Mouse (Mus musculus) forebrain, embryonic 14.5 days (tissue): Measurements from ENCODE around the gene Plin4. TPM values are rescaled to one million over a fixed set of nuclear protein-coding genes. Genes with fewer than 3 reads are reported as not detected.

Experiments used
- ATAC-seq: fragments of 200-750 bp; cut with Nextera tagmentation; 2 replicates; pipeline ENCODE4 v1.8.0; 2017; ENCODE audit warnings: mild to moderate bottlenecking, moderate library complexity
- DNase-seq: peaks from one replicate; pipeline ENCODE4 v3.0.0-alpha.2; 2015; ENCODE audit warnings: low spot score
- H3K27ac ChIP-seq: fragments of 300-500 bp; sonication (generic); 2 replicates; pipeline ENCODE4 v1.5.1; 2014; ENCODE audit warnings: low read depth, mild to moderate bottlenecking, control low read depth, low read length, moderate library complexity
- H3K27me3 ChIP-seq: fragments of 300-500 bp; sonication (generic); replicated peaks from 2 replicates; pipeline ENCODE4 v1.6.1; 2014; ENCODE audit warnings: low read length, control low read depth, mixed read lengths; ENCODE audit not compliant: control insufficient read depth, insufficient read depth
- H3K36me3 ChIP-seq: fragments of 300-500 bp; sonication (generic); 2 replicates; pipeline ENCODE4 v1.6.1; 2014; ENCODE audit warnings: low read length, control low read depth; ENCODE audit not compliant: control insufficient read depth, insufficient read depth
- H3K4me1 ChIP-seq: fragments of 300-500 bp; sonication (generic); 2 replicates; pipeline ENCODE4 v1.6.1; 2014; ENCODE audit warnings: antibody characterized with exemption, low read length, control low read depth; ENCODE audit not compliant: control insufficient read depth, insufficient read depth
- H3K4me2 ChIP-seq: fragments of 300-500 bp; sonication (generic); 2 replicates; pipeline ENCODE4 v1.6.1; 2014; ENCODE audit warnings: mild to moderate bottlenecking, control low read depth, low read length
- H3K4me3 ChIP-seq: fragments of 300-500 bp; sonication (generic); 2 replicates; pipeline ENCODE4 v1.5.1; 2014; ENCODE audit warnings: low read depth, low read length, control low read depth
- H3K9ac ChIP-seq: fragments of 300-500 bp; sonication (generic); 2 replicates; pipeline ENCODE4 v1.6.1; 2014; ENCODE audit warnings: mild to moderate bottlenecking, low read length, control low read depth, moderate library complexity
- H3K9me3 ChIP-seq: fragments of 300-500 bp; sonication (generic); replicated peaks from 2 replicates; pipeline ENCODE4 v1.6.1; 2016; ENCODE audit warnings: low read length, control low read depth, mixed read lengths; ENCODE audit not compliant: control insufficient read depth
- WGBS: fragments of 180-500 bp; shearing (Covaris S2); extraction: QIAGEN DNeasy Blood & Tissue Kit; methylation state at CpG from one replicate; pipeline ENCODE4 v1.1.7; 2014; 5-methylcytosine and 5-hydroxymethylcytosine counted together
- polyA plus RNA-seq: library from polyadenylated mRNA; unstranded; fragments of >200 nt; fragmentation: Nextera tagmentation; extraction: Ambion mirVana; gene quantifications from 2 replicates; pipeline ENCODE4 v1.2.1, GENCODE M21; 2014

The Plin4 gene
- polyA plus RNA-seq, 1 experiment from 2014 or later, result 0.04 TPM

GRCm38 (mm10) chr17:56102158-56102557, 7.4 kb downstream of the Plin4 start:
- DNase-seq (no peak), ATAC-seq (no peak)
- 96% methylated on average over 5 of the region's 5 CpGs for WGBS
- no peak overlapping the region for H3K4me2 ChIP-seq
- no peaks in the 10 kb centered on the region for H3K9me3 ChIP-seq
- no peaks in the 10 kb centered on the region for H3K4me1 ChIP-seq
- H3K4me3 ChIP-seq, result no peak overlapping the region
- no peaks in the 10 kb centered on the region for H3K27me3 ChIP-seq
- H3K36me3 ChIP-seq, result peaks cover 69% of the 10 kb centered on the region
- H3K9ac ChIP-seq, result no peak overlapping the region
- no peak overlapping the region for H3K27ac ChIP-seq

GRCm38 (mm10) chr17:56100811-56101210, 8.8 kb downstream of the Plin4 start:
- Histone ChIP-seq H3K9ac (no peak overlapping the region), H3K27ac (no peak overlapping the region)
- 90% methylated on average over 3 of the region's 3 CpGs for WGBS

GRCm38 (mm10) chr17:56098711-56099572, 10.7 kb downstream of the Plin4 start:
- peaks cover 95% of the 10 kb centered on the region for H3K36me3 ChIP-seq
- ATAC-seq, result no peak
- H3K27me3 ChIP-seq, result no peaks in the 10 kb centered on the region
- H3K4me3 ChIP-seq, result no peak overlapping the region
- WGBS, result 90% methylated on average over 15 of the region's 15 CpGs
- no peak overlapping the region for H3K4me2 ChIP-seq
- H3K9ac ChIP-seq, result no peak overlapping the region
- H3K27ac ChIP-seq, result no peak overlapping the region
- H3K9me3 ChIP-seq, result no peaks in the 10 kb centered on the region
- H3K4me1 ChIP-seq, result no peaks in the 10 kb centered on the region
- no peak for DNase-seq

More at GRCm38 (mm10) chr17:56100811-56101210, 8.8 kb downstream of the Plin4 start:
- H3K27me3 ChIP-seq, result no peaks in the 10 kb centered on the region
- ATAC-seq, result no peak
- H3K9me3 ChIP-seq, result no peaks in the 10 kb centered on the region
- H3K4me3 ChIP-seq, result no peak overlapping the region
- DNase-seq, result no peak
- peaks cover 83% of the 10 kb centered on the region for H3K36me3 ChIP-seq
- no peak overlapping the region for H3K4me2 ChIP-seq
- no peaks in the 10 kb centered on the region for H3K4me1 ChIP-seq

- Histone ChIP-seq H3K4me1 (no peaks in the 10 kb centered on the region), H3K9me3 (no peaks in the 10 kb centered on the region), H3K4me3 (no peak overlapping the region), H3K27ac (no peak overlapping the region), H3K36me3 (peaks cover 94% of the 10 kb centered on the region), H3K27me3 (no peaks in the 10 kb centered on the region), H3K9ac (no peak overlapping the region), H3K4me2 (no peak overlapping the region)
- DNase-seq (no peak), ATAC-seq (no peak)
- 89% methylated on average over 8 of the region's 8 CpGs for WGBS
Measured at GRCm38 (mm10) chr17:56098180-56098579, 11.4 kb downstream of the Plin4 start.

- Histone ChIP-seq H3K27me3 (no peaks in the 10 kb centered on the region), H3K4me2 (no peak overlapping the region), H3K36me3 (peaks cover 88% of the 10 kb centered on the region), H3K4me3 (no peak overlapping the region), H3K9me3 (no peaks in the 10 kb centered on the region), H3K4me1 (no peaks in the 10 kb centered on the region), H3K27ac (no peak overlapping the region), H3K9ac (no peak overlapping the region)
- DNase-seq, result no peak
- WGBS, result 92% methylated on average over 12 of the region's 12 CpGs
- no peak for ATAC-seq
Measured at GRCm38 (mm10) chr17:56096883-56097282, 12.7 kb downstream of the Plin4 start.

- no peak for ATAC-seq
- no peak overlapping the region for H3K4me3 ChIP-seq
- H3K9ac ChIP-seq, result no peak overlapping the region
- no peaks in the 10 kb centered on the region for H3K9me3 ChIP-seq
- 93% methylated on average over 1 of the region's 1 CpGs for WGBS
- H3K27me3 ChIP-seq, result no peaks in the 10 kb centered on the region
- H3K36me3 ChIP-seq, result peaks cover 65% of the 10 kb centered on the region
- H3K27ac ChIP-seq, result no peak overlapping the region
- H3K4me2 ChIP-seq, result no peak overlapping the region
- DNase-seq, result no peak
- no peaks in the 10 kb centered on the region for H3K4me1 ChIP-seq
Measured at GRCm38 (mm10) chr17:56092794-56093193, 16.8 kb downstream of the Plin4 start.

GRCm38 (mm10) chr17:56092312-56092711, 17.3 kb downstream of the Plin4 start:
- ATAC-seq (no peak), DNase-seq (no peak)
- Histone ChIP-seq H3K27ac (no peak overlapping the region), H3K36me3 (peaks cover 61% of the 10 kb centered on the region), H3K27me3 (no peaks in the 10 kb centered on the region), H3K4me2 (no peak overlapping the region), H3K4me1 (no peaks in the 10 kb centered on the region), H3K9me3 (no peaks in the 10 kb centered on the region), H3K4me3 (no peak overlapping the region), H3K9ac (no peak overlapping the region)
- WGBS, result 88% methylated on average over 1 of the region's 1 CpGs

GRCm38 (mm10) chr17:56080781-56081585, 28.6 kb downstream of the Plin4 start:
- Histone ChIP-seq H3K4me1 (peaks cover 16% of the 10 kb centered on the region), H3K36me3 (peaks cover 28% of the 10 kb centered on the region), H3K9ac (peak overlapping the region; percentile 89), H3K27ac (peak overlapping the region; percentile 39; the same call in 1 of the 2 replicates), H3K4me2 (peak overlapping the region; percentile 99), H3K4me3 (peak overlapping the region; percentile 89), H3K9me3 (no peaks in the 10 kb centered on the region), H3K27me3 (no peaks in the 10 kb centered on the region)
- 4% methylated on average over 8 of the region's 8 CpGs for WGBS
- ATAC-seq (peak; percentile 56), DNase-seq (peak; percentile 93)
